Comparison of ENCODE assay signal across 8 mouse cellular contexts in the genomic region with DNA sequence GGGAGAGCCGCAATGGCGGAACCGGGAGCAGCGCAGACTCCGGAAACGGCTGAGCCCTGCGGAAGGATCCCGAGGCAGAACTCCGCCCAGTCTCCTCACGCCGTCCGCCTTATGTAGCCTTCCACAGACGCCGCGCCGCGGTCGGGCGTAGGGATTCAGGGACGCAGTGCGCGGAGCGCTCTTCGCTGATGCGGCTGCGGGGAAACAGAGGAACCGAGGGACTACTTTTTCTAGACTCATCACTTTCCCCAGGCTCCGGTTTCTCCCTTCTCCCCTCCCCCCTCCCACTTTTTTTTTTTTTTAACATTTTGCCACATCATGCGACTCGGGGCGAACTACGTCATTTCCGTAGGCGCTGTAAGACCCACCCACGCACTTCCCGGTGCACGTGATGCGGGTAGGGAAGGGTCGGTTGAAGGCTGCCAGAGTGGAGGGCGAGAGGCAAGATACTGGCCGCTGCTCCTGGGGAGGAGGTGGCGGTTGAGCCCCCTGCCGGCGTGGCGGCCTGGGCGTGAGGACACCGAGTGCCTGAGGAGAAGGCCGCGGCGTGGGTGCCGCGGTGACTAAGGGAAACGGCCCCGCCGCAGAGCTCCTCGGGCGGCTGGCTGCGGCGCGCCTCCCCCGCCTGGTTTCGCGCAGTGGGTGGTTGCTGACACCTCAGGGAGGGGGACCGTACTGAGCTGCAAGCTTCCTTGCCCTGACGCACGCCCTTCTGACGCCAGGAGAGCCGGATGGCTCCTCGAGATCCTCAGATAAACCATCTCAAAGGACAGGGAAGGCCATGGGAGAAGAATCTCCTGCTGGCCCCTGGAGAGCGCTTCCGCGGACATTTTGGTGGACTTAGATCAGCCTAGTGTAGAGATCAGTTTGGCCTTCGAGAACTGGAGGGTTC. TPM values are rescaled to one million over a fixed set of nuclear protein-coding genes. Genes with fewer than 3 reads are reported as not detected.
DNase-seq lines count a peak whose midpoint lies in the region; ATAC-seq and TF ChIP-seq lines count a peak whose summit lies in the region.

A gene (minus strand): TSS at position 86 of the 892 bp plus-strand sequence.

- TF ChIP-seq POLR2A in olfactory bulb, adult 2 months (IDR thresholded peaks at IDR 0.05; ENCODE audit: insufficient read depth, low read depth, low read length): peak; percentile 97
- TF ChIP-seq POLR2A in thymus, adult 2 months (IDR thresholded peaks at IDR 0.05; ENCODE audit: control insufficient read depth, extremely low read depth, insufficient read depth, low read length, poor library complexity): peak; percentile 72

- H3K36me3 ChIP-seq in G1E (replicated peaks): peaks cover 12% of the 10 kb centered on the region
- no peaks in the 10 kb centered on the region for H3K36me3 ChIP-seq in forebrain, embryonic 16.5 days (ENCODE audit: control insufficient read depth, insufficient read depth)
- H3K36me3 ChIP-seq in lung, embryonic 14.5 days (ENCODE audit: insufficient read depth): peaks cover 3% of the 10 kb centered on the region
- H3K36me3 ChIP-seq in thymus, adult 2 months (ENCODE audit: control insufficient read depth, insufficient read depth, low read length): no peaks in the 10 kb centered on the region

- peak within 1 kb of the TSS; percentile 99 for H3K4me2 ChIP-seq in forebrain, embryonic 16.5 days (ENCODE audit: low read length)
- H3K4me2 ChIP-seq in lung, embryonic 14.5 days: peak within 1 kb of the TSS; percentile 97

- H3K27ac ChIP-seq in forebrain, embryonic 16.5 days (ENCODE audit: low read length): peak within 1 kb of the TSS; percentile 95
- peak within 1 kb of the TSS; percentile 100 for H3K27ac ChIP-seq in layer of hippocampus, adult 2 months
- peak within 1 kb of the TSS; percentile 99 for H3K27ac ChIP-seq in lung, embryonic 14.5 days (ENCODE audit: low read depth)
- peak within 1 kb of the TSS; percentile 100 for H3K27ac ChIP-seq in olfactory bulb, adult 2 months (ENCODE audit: insufficient read depth, low read depth, low read length)
- peak within 1 kb of the TSS; percentile 88 for H3K27ac ChIP-seq in thymus, adult 2 months (ENCODE audit: control insufficient read depth, insufficient read depth, low read length)

- H3K9ac ChIP-seq in forebrain, embryonic 16.5 days (replicated peaks; ENCODE audit: low read depth, low read length): peak within 1 kb of the TSS; percentile 93
- peak within 1 kb of the TSS; percentile 90 for H3K9ac ChIP-seq in lung, embryonic 14.5 days

- WGBS in forebrain, embryonic 16.5 days: under 1% methylated on average over 66 of the region's 73 CpGs
- under 1% methylated on average over 73 of the region's 73 CpGs for WGBS in lung, embryonic 14.5 days
- WGBS in olfactory bulb, adult 2 months: under 1% methylated on average over 73 of the region's 73 CpGs
- WGBS in thymus, adult 2 months: under 1% methylated on average over 73 of the region's 73 CpGs

- no peaks in the 10 kb centered on the region for H3K27me3 ChIP-seq in G1E (ENCODE audit: insufficient read depth, low read length)
- no peaks in the 10 kb centered on the region for H3K27me3 ChIP-seq in forebrain, embryonic 16.5 days (replicated peaks; ENCODE audit: control insufficient read depth, insufficient read depth, low read length)
- H3K27me3 ChIP-seq in lung, embryonic 14.5 days (ENCODE audit: insufficient read depth, low read length): no peaks in the 10 kb centered on the region
- H3K27me3 ChIP-seq in thymus, adult 2 months (ENCODE audit: control insufficient read depth, insufficient read depth, low read length): no peaks in the 10 kb centered on the region

- peak; percentile 88 for ATAC-seq in G1E (ENCODE audit: extremely low read depth, insufficient number of reproducible peaks, low FRiP score, poor library complexity, severe bottlenecking)
- peak; percentile 97 for ATAC-seq in forebrain, embryonic 16.5 days
- ATAC-seq in lung, embryonic 14.5 days (ENCODE audit: insufficient read depth): peak; percentile 94

- peaks cover 48% of the 10 kb centered on the region for H3K4me1 ChIP-seq in G1E (ENCODE audit: insufficient read depth, low read depth, low read length)
- H3K4me1 ChIP-seq in forebrain, embryonic 16.5 days (replicated peaks; ENCODE audit: control insufficient read depth, insufficient read depth, low read length): peaks cover 20% of the 10 kb centered on the region
- H3K4me1 ChIP-seq in lung, embryonic 14.5 days (ENCODE audit: insufficient read depth): peaks cover 10% of the 10 kb centered on the region
- H3K4me1 ChIP-seq in olfactory bulb, adult 2 months (ENCODE audit: control insufficient read depth, insufficient read depth, low read length): no peaks in the 10 kb centered on the region
- H3K4me1 ChIP-seq in thymus, adult 2 months (replicated peaks; ENCODE audit: control insufficient read depth, insufficient read depth, low read length): peaks cover 5% of the 10 kb centered on the region; the same call in 1 of the 2 replicates

- intact Hi-C loops in heart, postnatal 36 days (cut with DNase I): loop anchor here (2.0 to 5.0 kb wide), 3 partner anchors 49 to 80 kb away; a partner anchor contains a TSS

- TF ChIP-seq CTCF in G1E (IDR thresholded peaks at IDR 0.05; ENCODE audit: low read depth, low read length): no peak
- peak; percentile 66 for TF ChIP-seq CTCF in layer of hippocampus, adult 2 months (conservative IDR thresholded peaks at IDR 0.05)
- peak; percentile 64 for TF ChIP-seq CTCF in lung, embryonic 14.5 days (IDR thresholded peaks at IDR 0.05; ENCODE audit: low read depth)
- TF ChIP-seq CTCF in olfactory bulb, adult 2 months (IDR thresholded peaks at IDR 0.05; ENCODE audit: insufficient read depth, low read depth, low read length): no peak
- TF ChIP-seq CTCF in thymus, adult 2 months (IDR thresholded peaks at IDR 0.05; ENCODE audit: borderline replicate concordance, control insufficient read depth, extremely low read depth, insufficient read depth, low read length, poor library complexity): no peak; the same call in 1 of the 2 replicates

- peak; percentile 80 for DNase-seq in G1E (ENCODE audit: low spot score)
- peak; percentile 96 for DNase-seq in cerebellum, adult 18-20 months
- DNase-seq in heart, postnatal 36 days: peak; percentile 94 to 98
- DNase-seq in layer of hippocampus, adult 2 months (ENCODE audit: low spot score in 2 of 2): peak; percentile 97
- DNase-seq in lung, embryonic 14.5 days: peak; percentile 98
- peak; percentile 93 for DNase-seq in thymus, adult 2 months

- no peaks in the 10 kb centered on the region for H3K9me3 ChIP-seq in G1E (replicated peaks)
- H3K9me3 ChIP-seq in forebrain, embryonic 16.5 days (ENCODE audit: control insufficient read depth, low read length): no peaks in the 10 kb centered on the region
- no peaks in the 10 kb centered on the region for H3K9me3 ChIP-seq in lung, embryonic 14.5 days (ENCODE audit: low read depth, low read length)

- peak within 1 kb of the TSS; percentile 93 for H3K4me3 ChIP-seq in G1E (ENCODE audit: low read depth, low read length)
- peak within 1 kb of the TSS; percentile 100 for H3K4me3 ChIP-seq in forebrain, embryonic 16.5 days (replicated peaks; ENCODE audit: low read length)
- H3K4me3 ChIP-seq in layer of hippocampus, adult 2 months: peak within 1 kb of the TSS; percentile 99
- H3K4me3 ChIP-seq in lung, embryonic 14.5 days (ENCODE audit: low read depth, low read length): peak within 1 kb of the TSS; percentile 96
- peak within 1 kb of the TSS; percentile 94 for H3K4me3 ChIP-seq in olfactory bulb, adult 2 months (ENCODE audit: insufficient read depth, low read depth, low read length)
- H3K4me3 ChIP-seq in thymus, adult 2 months (ENCODE audit: control insufficient read depth, insufficient read depth, low read length): peak within 1 kb of the TSS; percentile 99

RNA-seq across cellular contexts. Expression of the gene that starts here (rescaled TPM):
- total RNA-seq in G1E (2014; fragmentation: Nextera tagmentation): 500 and 581 TPM in 2 replicates
- 263 and 265 TPM in 2 replicates for total RNA-seq in G1E (2017)
- polyA plus RNA-seq in G1E (2012): 73.6 and 85.3 TPM in 2 replicates
- polyA plus RNA-seq in forebrain, embryonic 16.5 days (2015; fragmentation: Nextera tagmentation; extraction: Ambion mirVana): 149 and 167 TPM in 2 replicates
- 100 to 1,000 TPM; 139 to 149 TPM for total RNA-seq in heart, postnatal 36 days (2021)
- total RNA-seq in layer of hippocampus, adult 2 months (2021): 100 to 1,000 TPM; 447 to 456 TPM
- polyA plus RNA-seq in lung, embryonic 14.5 days (2014; fragmentation: Nextera tagmentation; extraction: Ambion mirVana): 179 and 186 TPM in 2 replicates
- polyA plus RNA-seq in olfactory bulb, adult 2 months (2012; ENCODE audit: insufficient read depth, insufficient read length, low replicate concordance, missing spikeins): 158 and 225 TPM in 2 replicates
- polyA plus RNA-seq in thymus, adult 2 months (2012; rRNA removed): 70.7 and 77.3 TPM in 2 replicates

Comparison
In these comparisons a context has a peak if more than half of its experiments do, and no peak if none do; other contexts are left out.
1. Peak in every context shown above with its lines: DNase-seq, ATAC-seq, H3K4me3 ChIP-seq and H3K27ac ChIP-seq.
2. CTCF ChIP-seq: peak in layer of hippocampus, adult 2 months (single experiment) and lung, embryonic 14.5 days (single experiment); none in G1E (single experiment), olfactory bulb, adult 2 months (single experiment) and thymus, adult 2 months (single experiment).